Mouse (Mus musculus): ENCODE results near the gene Birc5.

DNA sequence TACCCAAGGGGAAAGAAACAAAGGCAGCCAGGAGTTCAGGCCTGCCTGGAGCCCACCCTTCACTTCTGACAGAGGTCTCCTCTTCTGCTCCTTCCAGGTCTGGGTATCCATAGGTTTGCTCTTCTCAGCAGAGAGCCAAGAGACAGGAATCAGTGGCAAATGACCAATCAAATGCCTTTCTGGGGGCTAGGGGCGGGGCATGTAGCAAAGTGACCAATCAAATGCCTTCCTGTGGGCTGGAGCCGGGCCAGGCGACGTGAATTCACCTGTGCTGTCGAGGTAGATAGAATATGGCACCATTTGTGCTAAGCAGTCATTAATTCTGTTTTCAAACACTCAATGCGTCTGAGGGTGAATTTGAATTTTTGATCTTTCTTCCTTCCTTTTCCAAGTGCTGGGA is 43.1 kb downstream of the Birc5 start:
- TF ChIP-seq GATA1 (IDR thresholded peaks at IDR 0.05; ENCODE audit: borderline replicate concordance, low read length) (no peak), FLI1 (IDR thresholded peaks at IDR 0.05; ENCODE audit: low read length) (no peak)

Measured in megakaryocyte, embryonic 14.5 days (primary cell).